Mouse (Mus musculus) limb, embryonic 12.5 days (tissue): Measurements from ENCODE around the gene Fam98c. TPM values are rescaled to one million over a fixed set of nuclear protein-coding genes. Genes with fewer than 3 reads are reported as not detected.

Source experiments
- ATAC-seq: fragments of 200-750 bp; cut with Nextera tagmentation; 2 replicates; pipeline ENCODE4 v1.8.0; 2017; ENCODE audit warnings: low read depth, moderate TSS enrichment; ENCODE audit not compliant: insufficient number of reproducible peaks, insufficient read depth, low FRiP score, low TSS enrichment
- H3K27ac ChIP-seq: fragments of 300-500 bp; sonication (generic); 2 replicates; pipeline ENCODE4 v1.5.1; 2016; ENCODE audit warnings: mild to moderate bottlenecking, moderate library complexity
- H3K27me3 ChIP-seq: fragments of 300-500 bp; sonication (generic); 2 replicates; pipeline ENCODE4 v1.6.1; 2016; ENCODE audit warnings: mild to moderate bottlenecking, moderate library complexity
- H3K36me3 ChIP-seq: fragments of 300-500 bp; sonication (generic); 2 replicates; pipeline ENCODE4 v1.6.1; 2016; ENCODE audit warnings: mild to moderate bottlenecking, moderate library complexity
- H3K4me1 ChIP-seq: fragments of 300-500 bp; sonication (generic); replicated peaks from 2 replicates; pipeline ENCODE4 v1.6.1; 2016
- H3K4me2 ChIP-seq: fragments of 300-500 bp; sonication (generic); 2 replicates; pipeline ENCODE4 v1.6.1; 2016; ENCODE audit warnings: mild to moderate bottlenecking, moderate library complexity
- H3K4me3 ChIP-seq: fragments of 300-500 bp; sonication (generic); replicated peaks from 2 replicates; pipeline ENCODE4 v1.5.1; 2016; ENCODE audit warnings: mild to moderate bottlenecking
- H3K9ac ChIP-seq: fragments of 300-500 bp; sonication (generic); replicated peaks from 2 replicates; pipeline ENCODE4 v1.6.1; 2016; ENCODE audit warnings: mild to moderate bottlenecking, moderate library complexity
- H3K9me3 ChIP-seq: fragments of 300-500 bp; sonication (generic); 2 replicates; pipeline ENCODE4 v1.6.1; 2016; ENCODE audit warnings: mild to moderate bottlenecking, moderate library complexity
- WGBS: fragments of 180-500 bp; shearing (Covaris S2); methylation state at CpG from one replicate; pipeline ENCODE4 v1.1.7; 2016; 5-methylcytosine and 5-hydroxymethylcytosine counted together
- polyA plus RNA-seq: library from polyadenylated mRNA; unstranded; fragments of >200 nt; fragmentation: Nextera tagmentation; extraction: Ambion mirVana; gene quantifications from 2 replicates; pipeline ENCODE4 v1.2.1, GENCODE M21; 2016

Fam98c gene
- polyA plus RNA-seq, 1 experiment from 2014 or later: 14.2 TPM

DNA sequence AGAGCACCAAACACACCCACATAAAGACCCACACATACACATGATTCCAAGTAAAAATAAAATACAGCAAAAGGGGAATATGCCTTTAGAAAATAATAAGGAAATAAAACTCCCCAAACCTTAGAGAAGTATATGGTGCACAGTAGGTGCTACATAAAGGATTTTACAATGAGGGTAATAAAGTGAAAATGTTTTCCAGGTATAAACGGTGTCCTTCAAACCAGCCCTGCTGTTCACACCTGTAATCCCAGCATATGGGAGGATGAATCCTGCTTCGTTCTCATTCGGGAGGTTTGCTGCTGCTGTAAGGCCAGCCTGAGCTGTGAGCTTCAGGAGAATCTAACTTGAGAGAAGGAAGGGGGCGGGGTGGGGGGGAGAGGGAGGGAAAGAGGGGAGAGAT lies 21.8 kb downstream of the Fam98c start:
- H3K27ac ChIP-seq: no peak overlapping the region
- ATAC-seq: no peak
- WGBS: under 1% methylated on average over 4 of the region's 4 CpGs
- peaks cover 12% of the 10 kb centered on the region for H3K27me3 ChIP-seq
- no peaks in the 10 kb centered on the region for H3K9me3 ChIP-seq
- peak overlapping the region; percentile 40; the same call in 1 of the 2 replicates for H3K9ac ChIP-seq
- H3K4me1 ChIP-seq: peaks cover 17% of the 10 kb centered on the region
- peak overlapping the region; percentile 38 for H3K4me3 ChIP-seq
- no peaks in the 10 kb centered on the region for H3K36me3 ChIP-seq
- H3K4me2 ChIP-seq: peak overlapping the region; percentile 73

DNA sequence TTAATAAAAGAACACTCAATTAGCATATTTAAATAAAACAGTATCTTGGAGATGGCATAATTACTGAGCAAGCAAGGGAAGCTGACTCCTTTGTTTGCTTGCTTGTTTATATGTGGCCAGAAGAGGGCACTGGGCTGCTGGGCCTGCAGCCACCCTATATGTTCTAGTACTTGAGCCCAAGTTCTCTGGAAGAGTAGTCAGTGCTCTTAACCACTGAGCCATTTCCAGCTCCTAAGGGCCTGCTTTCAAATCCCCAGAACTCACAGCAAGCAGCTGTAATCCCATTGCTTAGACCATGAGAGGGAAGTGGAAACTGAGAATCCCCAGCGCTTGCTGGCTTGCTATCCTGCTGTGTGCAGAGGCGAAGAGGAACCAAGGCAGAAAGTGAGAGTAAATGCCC lies 27.3 kb downstream of the Fam98c start:
- H3K4me2 ChIP-seq: no peak overlapping the region
- H3K27ac ChIP-seq: no peak overlapping the region
- no peak overlapping the region for H3K4me3 ChIP-seq
- H3K27me3 ChIP-seq: 0 out of 2 replicates have a peak, but pooled peaks cover 3% of the 10 kb centered on the region
- H3K36me3 ChIP-seq: no peaks in the 10 kb centered on the region
- H3K9me3 ChIP-seq: no peaks in the 10 kb centered on the region
- WGBS: 62% methylated on average over 2 of the region's 2 CpGs
- H3K4me1 ChIP-seq: peaks cover 14% of the 10 kb centered on the region; the same call in 1 of the 2 replicates
- H3K9ac ChIP-seq: no peak overlapping the region
- no peak for ATAC-seq

DNA sequence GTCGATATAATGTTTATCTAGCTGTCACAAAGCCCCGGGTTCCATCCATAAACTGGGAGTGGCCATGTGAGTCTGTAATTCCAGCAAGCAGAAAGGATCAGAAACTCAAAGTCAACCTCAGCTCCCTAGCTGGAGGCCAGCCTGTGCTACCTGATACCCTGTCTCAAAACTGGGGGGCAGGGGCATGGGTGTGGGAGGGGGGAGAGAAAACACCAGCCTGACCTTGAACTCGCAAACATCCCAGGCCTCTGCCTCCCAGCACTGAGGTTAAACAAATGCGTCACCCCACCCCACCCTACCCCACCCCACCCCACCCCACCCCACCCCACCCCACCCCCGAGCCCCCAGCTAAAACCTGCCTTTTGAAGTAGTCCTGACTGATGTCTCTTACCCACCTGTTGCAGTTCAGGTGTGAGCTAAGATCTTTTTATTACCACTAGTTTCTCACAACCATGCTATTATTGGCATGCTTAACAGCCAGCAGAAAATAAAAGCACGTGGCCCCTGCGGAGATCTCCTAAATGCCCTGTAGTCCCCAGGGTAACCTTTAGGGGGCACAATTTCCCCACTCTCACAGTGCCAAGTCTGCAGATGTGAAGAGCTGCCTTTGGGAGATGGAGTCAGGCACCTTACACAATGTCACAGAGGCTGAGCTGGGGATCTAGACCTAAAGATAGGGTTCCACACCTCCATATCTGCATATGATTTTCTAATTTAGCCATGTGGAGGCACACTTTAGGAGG lies 29.7 kb downstream of the Fam98c start:
- Histone ChIP-seq H3K4me3 (no peak overlapping the region), H3K9ac (no peak overlapping the region), H3K4me2 (no peak overlapping the region), H3K27me3 (0 out of 2 replicates have a peak, but pooled peaks cover 3% of the 10 kb centered on the region), H3K9me3 (no peaks in the 10 kb centered on the region), H3K4me1 (peaks cover 15% of the 10 kb centered on the region; the same call in 1 of the 2 replicates), H3K36me3 (no peaks in the 10 kb centered on the region), H3K27ac (no peak overlapping the region)
- WGBS: 22% methylated on average over 7 of the region's 7 CpGs
- no peak for ATAC-seq

DNA sequence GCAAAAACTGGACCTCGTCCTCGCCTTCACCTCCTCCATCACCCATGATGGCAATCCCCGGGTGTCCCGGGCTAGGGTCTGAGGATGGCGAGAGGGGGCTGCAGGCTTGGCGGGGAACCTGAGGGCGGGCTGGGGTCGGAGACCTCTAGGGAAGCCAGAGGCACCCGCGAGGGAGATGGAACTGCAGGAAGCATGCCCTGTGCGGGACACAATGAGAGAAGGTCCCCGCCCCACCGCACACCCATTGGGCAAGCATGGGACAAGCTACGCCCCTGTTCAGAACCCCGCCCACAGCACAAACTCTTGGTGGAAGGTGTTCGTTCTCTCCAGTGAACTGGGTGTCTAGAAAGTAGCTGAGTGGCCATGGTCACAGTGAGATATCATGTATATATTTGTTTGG lies 31.1 kb downstream of the Fam98c start, which contains the start of gene Ryr1:
Ryr1 (minus strand) TSS at position 210 of the 400 bp plus-strand sequence.
- peak within 1 kb of the TSS; percentile 83 for H3K4me2 ChIP-seq
- H3K4me3 ChIP-seq: peak within 1 kb of the TSS; percentile 51
- no peak within 1 kb of the TSS for H3K27ac ChIP-seq
- no peaks in the 10 kb centered on the region for H3K36me3 ChIP-seq
- H3K9ac ChIP-seq: peak within 1 kb of the TSS; percentile 71
- ATAC-seq: peak; percentile 81
- H3K9me3 ChIP-seq: no peaks in the 10 kb centered on the region
- 0 out of 2 replicates have a peak, but pooled peaks cover 3% of the 10 kb centered on the region for H3K27me3 ChIP-seq
- 2% methylated on average over 16 of the region's 16 CpGs for WGBS
- H3K4me1 ChIP-seq: peaks cover 15% of the 10 kb centered on the region; the same call in 1 of the 2 replicates

DNA sequence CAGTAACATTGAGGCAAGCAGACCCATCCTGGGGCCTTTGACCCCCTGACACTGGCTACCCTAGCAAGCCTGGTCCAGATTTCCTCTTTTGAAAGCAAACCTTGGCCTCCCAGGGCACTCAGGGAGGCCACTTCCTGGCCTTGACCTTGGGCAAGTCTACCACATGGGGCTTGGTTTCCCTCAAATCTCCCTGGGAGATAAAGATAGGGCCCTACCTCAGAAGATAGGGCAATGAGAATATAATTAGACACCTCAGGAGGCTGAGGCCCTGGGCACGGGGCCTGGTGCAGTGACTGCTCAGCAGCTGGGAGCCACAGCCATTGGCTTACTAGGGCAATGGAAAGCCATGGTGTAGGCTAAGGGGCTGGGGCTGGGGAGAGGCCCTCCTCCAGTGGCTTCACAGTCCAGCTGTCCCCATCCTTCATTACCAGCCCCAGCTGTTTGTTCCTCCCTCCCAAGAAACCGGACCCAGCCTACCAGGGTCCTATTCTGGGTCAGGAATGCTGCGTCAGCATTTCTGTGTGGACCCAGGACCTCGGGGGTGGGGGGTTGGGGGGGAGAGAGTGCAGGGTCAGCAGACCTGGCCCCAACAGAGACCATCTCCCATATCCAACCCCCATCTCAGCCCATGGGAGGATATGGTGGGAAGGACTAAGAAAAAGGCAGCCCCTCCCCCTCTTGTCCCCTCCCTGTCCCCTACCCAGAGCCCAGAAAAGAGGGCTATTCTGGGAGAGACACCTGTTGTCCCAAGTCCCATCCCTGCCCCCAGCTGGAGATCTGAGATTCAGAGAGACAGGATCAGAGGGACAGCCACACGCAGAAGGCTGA lies 32.3 kb downstream of the Fam98c start:
- 54% methylated on average over 5 of the region's 5 CpGs for WGBS
- peak; percentile 72 for ATAC-seq

DNA sequence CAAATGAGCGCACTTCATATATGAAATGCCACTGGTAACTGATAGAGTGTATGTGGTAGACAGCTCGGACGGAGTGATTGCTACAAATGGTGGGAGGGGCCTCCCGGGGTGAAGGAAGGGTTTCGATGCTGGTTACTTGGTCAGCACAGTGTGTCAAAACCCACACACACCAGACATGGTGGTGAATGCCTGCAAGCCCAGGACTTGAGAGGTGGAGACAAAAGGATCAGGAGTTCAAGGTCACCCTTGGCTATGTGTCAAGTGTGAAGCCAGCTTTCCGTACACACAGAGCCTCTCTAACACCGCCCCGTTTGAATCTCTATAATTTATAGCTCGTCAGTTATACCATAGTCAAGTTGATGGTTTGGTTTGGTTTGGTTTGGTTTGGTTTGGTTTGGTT lies 33.2 kb downstream of the Fam98c start:
- Histone ChIP-seq H3K4me3 (no peak overlapping the region), H3K4me1 (peaks cover 15% of the 10 kb centered on the region; the same call in 1 of the 2 replicates), H3K27me3 (0 out of 2 replicates have a peak, but pooled peaks cover 3% of the 10 kb centered on the region), H3K9me3 (no peaks in the 10 kb centered on the region), H3K36me3 (no peaks in the 10 kb centered on the region), H3K9ac (no peak overlapping the region), H3K4me2 (no peak overlapping the region), H3K27ac (no peak overlapping the region)
- WGBS: 89% methylated on average over 9 of the region's 9 CpGs
- ATAC-seq: no peak

More for the DNA sequence above, 32.3 kb downstream of the Fam98c start:
- H3K27ac ChIP-seq: no peak overlapping the region
- H3K27me3 ChIP-seq: 0 out of 2 replicates have a peak, but pooled peaks cover 3% of the 10 kb centered on the region
- no peaks in the 10 kb centered on the region for H3K36me3 ChIP-seq
- H3K4me2 ChIP-seq: peak overlapping the region; percentile 83
- H3K4me1 ChIP-seq: peaks cover 15% of the 10 kb centered on the region; the same call in 1 of the 2 replicates
- no peaks in the 10 kb centered on the region for H3K9me3 ChIP-seq
- peak overlapping the region; percentile 51 for H3K4me3 ChIP-seq
- peak overlapping the region; percentile 71; the same call in 1 of the 2 replicates for H3K9ac ChIP-seq

DNA sequence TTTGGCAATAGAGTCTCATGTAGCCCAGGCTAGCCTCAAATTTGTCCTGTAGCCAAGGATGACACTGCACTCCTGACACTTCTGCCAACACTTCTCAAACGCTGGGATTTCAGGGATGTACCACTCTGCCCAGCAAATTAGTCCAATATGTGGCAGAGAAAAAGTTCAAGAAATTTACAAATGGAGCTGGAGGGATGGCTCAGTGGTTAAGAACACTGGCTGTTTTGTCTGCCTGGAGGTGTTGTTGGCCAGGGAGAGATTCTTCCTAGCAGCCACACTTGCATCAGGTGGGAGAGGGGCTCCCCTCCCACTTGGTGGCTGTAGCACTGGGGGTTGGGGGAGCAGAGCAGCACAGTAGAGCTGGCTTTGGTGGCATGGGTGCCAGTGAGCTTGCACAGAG lies 36.5 kb downstream of the Fam98c start:
- Histone ChIP-seq H3K4me3 (no peak overlapping the region), H3K4me1 (peaks cover 8% of the 10 kb centered on the region; the same call in 1 of the 2 replicates), H3K36me3 (peaks cover 4% of the 10 kb centered on the region), H3K27me3 (no peaks in the 10 kb centered on the region), H3K4me2 (no peak overlapping the region), H3K27ac (no peak overlapping the region), H3K9ac (no peak overlapping the region), H3K9me3 (no peaks in the 10 kb centered on the region)
- ATAC-seq: no peak
- 43% methylated on average over 1 of the region's 1 CpGs for WGBS

DNA sequence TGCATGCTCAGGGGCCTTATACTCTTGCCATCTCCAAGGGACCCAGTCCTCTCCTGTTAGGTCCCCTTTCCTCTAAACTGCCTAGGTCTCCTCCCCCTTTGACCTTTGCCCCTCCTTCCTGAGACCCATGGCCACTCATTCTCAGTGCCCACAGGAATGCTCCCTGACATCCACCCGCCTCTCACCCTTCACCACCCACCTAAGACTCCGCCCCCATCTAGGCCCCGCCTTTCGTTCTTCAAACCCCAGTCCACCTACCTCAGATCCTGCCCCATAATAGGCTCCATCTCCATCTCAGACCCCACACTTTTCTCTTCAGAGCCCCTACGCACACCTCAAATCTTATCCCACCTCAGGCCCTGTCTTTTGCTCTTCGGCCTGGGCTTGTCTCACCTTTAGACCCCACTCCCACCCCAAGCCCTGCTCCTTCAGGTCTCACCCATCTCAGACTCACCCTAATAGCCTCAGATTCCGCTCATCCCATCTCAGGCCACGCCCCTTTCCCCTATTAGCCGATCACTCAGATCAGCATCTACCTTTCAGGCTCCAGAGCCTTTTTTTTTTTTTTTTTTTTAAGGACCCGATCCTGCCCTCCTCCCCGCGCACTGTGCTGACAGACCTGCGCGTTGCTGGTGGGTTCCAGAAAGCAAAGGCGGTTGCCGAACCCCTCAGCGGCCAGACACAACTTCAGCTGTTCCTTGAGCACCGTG lies 37.7 kb downstream of the Fam98c start:
- no peak overlapping the region for H3K9ac ChIP-seq
- H3K27ac ChIP-seq: no peak overlapping the region
- H3K4me2 ChIP-seq: no peak overlapping the region
- H3K9me3 ChIP-seq: no peaks in the 10 kb centered on the region
- WGBS: 11% methylated on average over 18 of the region's 18 CpGs
- no peaks in the 10 kb centered on the region for H3K27me3 ChIP-seq
- ATAC-seq: 0 out of 2 replicates have a peak, but pooled peaks have one; percentile 39
- H3K36me3 ChIP-seq: peaks cover 4% of the 10 kb centered on the region
- no peaks in the 10 kb centered on the region for H3K4me1 ChIP-seq
- H3K4me3 ChIP-seq: no peak overlapping the region

DNA sequence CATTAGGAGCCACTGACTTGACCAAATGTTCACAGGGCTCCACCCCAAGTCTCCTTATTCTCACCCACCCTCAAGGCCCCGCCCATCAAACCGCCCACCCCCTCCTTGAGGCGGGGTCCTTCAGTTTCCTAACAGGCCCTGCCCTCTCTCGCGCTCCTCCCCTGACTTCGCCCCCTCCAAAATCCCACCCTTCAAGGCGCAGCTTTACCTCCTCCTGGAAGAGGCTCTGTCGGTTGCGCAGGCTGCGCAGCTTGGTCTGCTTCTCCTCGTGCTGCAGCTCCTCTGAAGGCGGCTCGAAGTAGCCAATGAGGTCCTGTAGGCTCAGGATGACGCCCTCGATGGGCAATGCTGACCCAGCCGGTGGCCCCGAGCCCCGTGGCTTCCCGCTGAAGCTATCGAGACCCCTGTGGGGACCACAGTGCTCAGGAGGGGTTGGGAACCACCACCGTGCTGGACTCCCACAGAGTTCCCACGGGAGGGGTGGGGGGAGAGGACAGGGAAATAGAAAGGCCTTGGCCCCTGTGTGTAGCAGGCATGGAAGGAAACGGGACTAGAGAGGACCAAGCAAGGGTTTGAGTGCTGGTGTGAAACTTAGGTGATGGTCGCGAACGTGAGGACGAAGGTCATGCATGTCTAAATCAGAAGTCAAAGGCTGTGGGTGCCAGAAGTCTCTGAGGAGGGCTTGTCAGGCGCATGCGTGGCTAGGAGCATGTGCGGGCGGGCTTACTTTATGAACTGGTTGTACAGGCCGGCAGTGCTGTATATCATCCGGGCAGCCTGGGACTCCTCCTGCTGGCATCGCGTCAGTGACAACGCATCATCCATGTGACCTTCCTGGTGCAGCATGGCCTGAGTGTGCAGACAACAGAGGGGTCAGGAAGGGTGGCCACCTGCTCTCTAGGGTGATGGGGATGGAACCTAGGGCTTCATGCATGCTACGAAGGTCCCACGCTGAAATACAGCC lies 46.8 kb downstream of the Fam98c start:
- H3K27ac ChIP-seq: no peak overlapping the region
- H3K4me2 ChIP-seq: peak overlapping the region; percentile 60
- peak; percentile 84 for ATAC-seq
- peak overlapping the region; percentile 30 for H3K4me3 ChIP-seq
- 24% methylated on average over 38 of the region's 38 CpGs for WGBS
- H3K9ac ChIP-seq: peak overlapping the region; percentile 54; the same call in 1 of the 2 replicates
- H3K36me3 ChIP-seq: peaks cover 2% of the 10 kb centered on the region; the same call in 1 of the 2 replicates
- H3K4me1 ChIP-seq: peaks cover 9% of the 10 kb centered on the region
- H3K27me3 ChIP-seq: no peaks in the 10 kb centered on the region; the same call in 1 of the 2 replicates
- H3K9me3 ChIP-seq: no peaks in the 10 kb centered on the region
